Mouse (Mus musculus): ENCODE measurements around the gene Clasrp.
A peak's percentile ranks its signal among the peaks of the same experiment; 100 is the strongest.

Gene Clasrp

DNA sequence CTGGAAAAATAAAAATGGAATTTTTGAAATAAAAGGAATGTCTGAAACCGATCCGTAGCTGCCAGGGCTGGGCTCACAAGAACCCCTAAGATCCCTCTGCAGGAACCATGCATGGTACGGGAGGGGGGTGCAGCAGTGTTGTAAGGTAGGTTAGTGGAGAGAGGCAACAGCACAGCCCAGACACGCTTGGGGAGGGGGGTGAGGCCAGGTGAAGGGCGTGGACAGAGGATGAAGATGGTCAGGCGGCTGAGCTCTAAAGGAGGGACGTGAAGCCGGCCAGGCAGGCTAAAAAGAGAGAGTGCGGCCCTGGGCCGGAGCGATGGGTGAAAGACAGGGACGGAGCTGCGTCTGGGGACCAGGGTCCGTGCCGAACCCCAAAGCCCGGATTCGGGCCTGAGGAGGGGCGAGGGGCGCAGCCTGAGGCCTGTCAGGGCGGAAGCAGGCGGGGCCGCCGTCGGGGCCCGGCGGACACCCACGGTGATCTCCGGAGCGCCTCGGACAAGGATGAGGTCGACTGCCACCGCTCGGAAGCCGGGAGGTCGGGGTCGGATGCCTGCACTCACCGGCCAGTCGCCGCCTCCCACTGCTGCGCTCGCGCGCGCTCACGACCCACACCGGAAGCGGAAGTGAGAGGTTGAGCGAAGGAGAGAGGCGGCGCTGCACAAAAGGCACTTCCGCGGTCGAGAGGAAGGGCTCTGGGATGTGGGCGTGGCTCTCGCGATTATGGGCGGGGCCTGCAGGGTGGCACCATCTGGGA lies at the start of gene Clasrp:
Clasrp (minus strand) TSS at position 638 of the 757 bp plus-strand sequence.
- DNase-seq (ENCODE audit: low spot score), result peak; percentile 85

DNA sequence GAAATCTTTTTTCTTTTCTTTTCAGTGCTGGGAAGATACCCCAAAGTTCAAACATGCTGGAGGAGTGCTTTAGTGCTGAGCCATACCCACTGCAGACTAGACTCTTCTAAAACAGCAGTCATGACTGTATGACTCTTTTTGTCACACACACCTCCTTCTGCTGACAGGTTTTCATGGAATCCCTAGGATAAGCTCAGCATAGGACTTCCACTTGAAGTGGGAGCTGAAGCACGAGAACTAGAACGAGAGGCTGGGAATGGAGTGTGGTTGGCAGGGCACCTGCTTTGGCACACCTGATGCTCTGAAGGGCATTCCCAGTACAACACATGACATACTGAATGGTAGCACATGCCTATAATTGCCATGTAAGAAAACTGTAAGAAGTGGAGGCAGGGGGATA lies 48.3 kb upstream of the Clasrp start:
- no peak for DNase-seq (ENCODE audit: low spot score)

DNA sequence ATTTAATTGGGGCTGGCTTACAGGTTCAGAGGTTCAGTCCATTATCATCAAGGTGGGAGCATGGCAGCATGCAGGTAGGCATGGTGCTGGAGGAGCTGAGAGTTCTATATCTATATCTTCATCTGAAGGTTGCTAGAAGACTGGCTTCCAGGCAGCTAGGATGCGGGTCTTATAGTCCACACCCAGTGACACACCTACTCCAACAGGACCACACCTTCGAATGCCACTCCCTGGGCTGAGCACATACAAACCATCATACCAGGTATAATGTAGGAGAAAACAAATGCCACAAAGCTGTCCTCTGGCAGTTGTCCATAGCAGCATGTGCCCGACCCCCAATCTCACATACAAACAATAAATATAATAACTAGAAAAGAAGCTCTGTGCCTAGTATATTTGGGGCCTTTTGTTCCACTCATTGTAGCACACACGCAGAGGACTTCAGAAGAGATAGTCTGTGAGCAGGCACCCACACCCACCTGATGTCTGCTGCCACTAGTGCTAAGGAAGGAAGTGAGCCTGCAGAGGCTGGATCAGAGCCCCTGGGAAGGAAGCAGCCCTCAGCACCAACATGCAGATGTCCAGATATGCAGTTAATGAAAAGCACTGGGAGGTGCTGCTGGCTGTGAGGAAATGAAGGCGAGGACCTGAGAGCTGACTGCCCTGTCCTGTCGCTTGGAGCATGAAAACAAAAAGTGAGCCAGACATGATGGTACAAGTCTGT lies 46.9 kb upstream of the Clasrp start:
- DNase-seq (ENCODE audit: low spot score), result no peak

DNA sequence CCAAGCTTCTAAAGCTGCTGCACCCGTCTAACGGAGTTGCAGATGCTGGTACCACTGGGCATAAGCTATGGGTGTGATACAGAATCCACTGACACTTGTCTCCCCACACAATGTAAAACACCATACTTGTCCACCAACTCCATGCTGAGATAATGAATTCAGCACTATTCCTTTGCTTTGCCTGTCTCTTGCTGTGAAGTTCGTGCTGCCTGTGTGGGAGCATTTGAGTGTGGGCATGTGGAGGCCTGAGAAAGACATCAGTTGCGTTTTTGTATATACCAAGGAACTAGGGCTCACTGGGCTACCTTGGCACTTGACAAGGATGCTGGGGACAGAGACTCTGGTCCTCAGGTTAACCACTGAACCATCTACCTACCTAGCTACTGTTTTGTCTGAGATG lies 36.9 kb upstream of the Clasrp start:
- DNase-seq (ENCODE audit: low spot score), result no peak

DNA sequence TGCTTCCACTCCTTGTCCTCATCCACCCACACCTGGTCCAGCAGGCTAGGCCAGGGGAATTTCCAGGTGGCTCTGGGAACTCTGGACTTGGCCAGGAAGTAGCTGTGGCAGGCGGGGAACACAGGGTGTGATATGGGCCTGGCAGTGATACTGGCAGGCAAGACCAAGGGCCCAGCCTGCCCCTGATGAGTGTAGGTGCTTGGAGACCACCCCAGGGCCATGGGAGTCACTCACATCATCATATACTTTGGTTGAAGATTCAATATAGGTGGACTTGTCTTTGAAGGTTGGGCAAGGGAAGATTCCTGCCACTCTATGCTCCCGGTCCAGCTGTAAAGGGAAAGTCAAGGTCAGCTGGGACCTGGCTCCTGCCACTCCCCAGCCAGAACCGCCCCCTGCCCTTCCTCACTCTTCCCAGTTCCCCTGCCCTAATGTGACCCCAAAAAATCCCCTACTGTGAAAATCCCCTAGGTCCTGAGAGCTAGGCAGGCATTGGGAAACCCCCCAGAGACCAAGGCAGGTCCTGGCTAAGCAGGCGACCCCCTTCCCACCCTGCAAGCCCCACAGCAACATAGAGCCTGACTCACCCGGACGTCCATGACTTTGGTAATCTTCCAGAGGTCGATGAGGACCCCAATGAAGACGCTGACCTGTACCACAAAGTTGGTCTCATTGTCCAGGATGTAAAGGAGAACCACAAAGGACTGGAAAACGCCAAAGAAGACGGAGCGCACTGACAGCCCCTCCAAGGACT lies 31.0 kb upstream of the Clasrp start:
- no peak for DNase-seq (ENCODE audit: low spot score)

DNA sequence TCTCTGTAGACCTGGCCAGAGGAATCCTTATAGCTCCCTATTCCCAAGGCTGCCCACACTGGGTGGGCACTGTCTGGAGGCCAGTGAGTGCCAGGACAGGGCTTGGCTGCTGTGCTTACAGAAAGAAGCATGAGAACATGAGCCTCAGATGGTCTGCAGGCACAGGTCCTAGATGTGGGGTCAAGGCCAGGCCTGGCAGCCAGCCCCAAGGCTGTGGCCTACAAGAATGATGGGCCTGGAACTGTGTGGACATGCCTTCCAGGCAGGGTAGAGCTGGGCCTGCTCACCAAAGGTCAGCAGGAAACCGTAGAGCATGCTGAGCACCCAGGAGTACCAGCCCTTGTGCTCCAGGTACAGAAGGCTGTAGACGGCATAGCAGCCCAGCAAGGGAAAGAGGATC lies 30.3 kb upstream of the Clasrp start:
- no peak for DNase-seq (ENCODE audit: low spot score)

DNA sequence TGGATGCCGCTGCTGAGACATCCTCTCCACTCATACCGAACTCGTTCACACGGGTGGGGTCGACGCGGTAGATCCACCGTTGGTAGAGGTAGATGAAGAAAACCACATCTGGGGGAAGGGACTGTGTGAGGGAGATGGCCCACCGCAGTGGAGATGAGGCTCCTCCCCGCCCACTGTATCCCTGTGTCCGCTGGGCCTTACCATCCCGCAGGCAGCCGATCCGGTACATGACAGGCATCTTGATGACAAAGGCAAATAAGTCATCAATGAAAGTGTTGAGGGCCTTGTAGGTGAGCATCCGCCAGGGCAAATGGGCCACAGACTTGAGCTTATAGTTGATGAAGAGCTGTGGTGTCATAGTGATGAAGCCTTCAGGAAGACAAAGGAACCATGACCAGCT lies 29.6 kb upstream of the Clasrp start:
- no peak for DNase-seq (ENCODE audit: low spot score)

DNA sequence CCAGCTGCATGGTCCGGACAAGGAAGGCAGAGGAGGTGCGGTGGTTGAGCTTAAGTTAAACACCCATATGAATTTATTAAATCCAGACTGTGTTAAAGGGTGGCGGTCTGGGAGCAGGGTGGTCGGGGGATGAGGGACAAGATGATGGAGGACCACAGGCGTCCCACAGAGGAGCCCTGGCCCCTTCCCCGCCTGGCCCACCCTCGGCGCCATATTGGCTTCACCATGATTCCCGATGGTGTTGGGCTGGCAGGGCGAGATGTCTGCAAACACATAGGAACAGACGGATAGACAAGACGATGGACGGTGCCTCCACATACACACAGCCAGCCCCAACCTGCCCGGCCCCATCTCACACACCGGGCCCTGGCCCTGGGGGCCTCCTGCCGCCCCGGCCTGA lies 28.9 kb upstream of the Clasrp start:
- no peak for DNase-seq (ENCODE audit: low spot score)

DNA sequence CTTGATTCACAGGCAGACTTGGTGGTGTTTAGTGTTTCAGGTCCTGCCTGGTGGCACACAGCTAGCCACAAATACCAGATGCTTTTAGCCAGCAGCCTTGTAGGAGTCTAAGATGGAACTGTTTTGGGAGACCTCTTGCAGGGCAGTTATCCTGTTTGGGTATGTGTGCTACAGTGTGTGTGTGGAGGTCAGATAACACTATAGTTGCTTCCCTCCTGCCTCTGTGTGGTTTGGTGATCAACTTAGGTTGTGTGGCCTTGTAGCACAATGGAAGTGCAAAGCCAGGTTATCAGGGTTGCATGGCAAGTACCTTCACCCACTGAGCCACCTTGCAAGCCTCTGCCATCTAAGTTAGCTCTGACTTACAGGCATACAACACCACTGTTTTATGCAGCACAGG lies 28.4 kb upstream of the Clasrp start:
- DNase-seq (ENCODE audit: low spot score), result no peak

DNA sequence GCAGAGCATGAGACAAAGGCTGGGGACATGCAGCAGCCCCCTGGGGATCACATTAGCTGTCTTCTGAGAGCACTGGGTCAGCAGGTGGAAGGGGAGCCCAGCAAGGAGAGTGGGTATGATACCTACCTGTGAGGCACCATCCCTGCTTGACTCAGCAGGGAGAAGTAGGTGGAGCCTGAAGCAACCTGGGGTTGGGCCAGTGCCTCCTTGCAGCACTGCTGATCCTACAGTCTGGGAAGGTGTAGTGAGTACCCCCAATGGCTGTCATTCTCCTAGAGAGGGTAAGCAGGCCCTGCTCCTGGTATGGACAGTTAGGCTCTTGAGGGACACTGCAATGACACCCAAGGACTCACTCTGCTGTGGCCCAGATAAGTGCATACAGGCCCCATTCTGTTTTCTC lies 28.0 kb upstream of the Clasrp start:
- DNase-seq (ENCODE audit: low spot score), result no peak

DNA sequence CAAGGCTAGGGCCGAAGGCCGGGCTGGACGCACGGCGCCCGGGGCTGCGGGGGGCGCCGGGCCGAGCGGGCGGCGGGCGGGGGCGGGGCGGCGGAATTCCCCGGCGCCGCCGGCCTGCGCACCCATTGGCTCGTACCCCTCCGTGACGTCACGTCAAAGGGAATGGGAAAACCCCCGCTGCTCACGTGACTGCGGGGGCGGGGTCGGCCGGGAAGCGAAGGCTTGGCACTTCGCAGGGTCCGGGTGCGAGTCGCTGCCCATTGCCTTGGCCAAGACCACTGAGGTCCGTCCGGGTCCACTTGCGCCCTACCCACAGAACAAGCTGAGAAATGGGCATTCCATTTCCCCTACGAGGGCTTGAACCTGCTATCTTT lies 25.1 kb upstream of the Clasrp start, which contains the start of gene Relb:
Relb (minus strand) TSS at position 78 of the 374 bp plus-strand sequence.
- peak; percentile 71 for DNase-seq (ENCODE audit: low spot score)

DNA sequence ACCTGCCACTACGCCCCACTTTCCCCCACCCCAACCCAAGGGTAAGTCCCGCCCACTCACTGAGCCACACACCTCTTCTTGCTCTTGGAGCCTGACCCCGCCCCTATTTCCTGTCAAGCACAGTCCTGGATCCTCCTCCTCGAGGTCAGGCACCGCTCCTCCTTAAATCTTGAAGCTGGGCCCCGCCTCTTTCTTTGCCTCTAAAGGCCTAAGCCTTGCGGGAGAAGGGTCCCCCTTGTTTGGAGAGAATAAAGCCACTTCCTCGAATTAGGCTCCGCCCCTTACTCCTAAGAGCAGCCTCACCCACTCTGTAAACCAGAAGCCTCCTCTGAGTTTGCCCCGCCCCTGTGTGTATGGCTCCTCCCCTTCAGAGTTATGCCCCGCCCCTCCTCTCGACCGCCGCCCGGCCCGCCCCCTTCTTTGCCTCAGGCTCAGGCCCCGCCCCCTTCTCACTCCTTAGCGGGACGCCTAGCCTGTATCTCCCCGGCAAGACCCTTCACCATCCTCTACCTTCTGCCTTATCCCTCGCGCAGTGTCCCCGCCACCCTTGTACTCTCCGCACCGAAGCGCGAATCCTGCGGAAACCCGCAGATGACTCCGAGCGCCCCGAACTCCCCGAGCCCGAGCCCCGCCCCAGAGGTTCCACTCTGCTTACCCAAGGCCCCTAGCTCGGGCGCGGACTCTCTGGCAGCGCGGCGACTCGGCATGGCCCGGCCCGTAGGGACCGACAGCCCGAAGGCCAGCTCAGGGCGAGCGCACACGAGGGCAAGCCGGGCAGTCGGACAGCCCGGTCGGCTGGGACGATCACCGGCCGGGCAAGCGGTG lies 24.5 kb upstream of the Clasrp start:
- DNase-seq (ENCODE audit: low spot score), result peak; percentile 61

DNA sequence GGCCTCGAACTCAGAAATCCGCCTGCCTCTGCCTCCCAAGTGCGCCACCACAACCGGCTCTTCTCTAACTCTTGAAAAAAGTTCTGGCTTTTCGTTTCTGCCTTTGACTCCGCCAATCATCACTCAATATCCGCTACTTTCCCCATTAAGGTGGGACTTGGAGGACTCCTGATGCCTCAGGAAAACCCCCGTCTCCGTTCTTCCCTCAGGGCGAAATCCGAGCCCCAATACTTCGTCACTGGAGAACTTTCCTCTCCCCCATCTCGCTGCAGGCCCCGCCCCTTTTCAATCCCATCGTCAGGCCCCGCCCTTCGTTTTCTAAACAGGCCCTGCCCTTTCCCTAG lies 23.9 kb upstream of the Clasrp start:
- no peak for DNase-seq (ENCODE audit: low spot score)

DNA sequence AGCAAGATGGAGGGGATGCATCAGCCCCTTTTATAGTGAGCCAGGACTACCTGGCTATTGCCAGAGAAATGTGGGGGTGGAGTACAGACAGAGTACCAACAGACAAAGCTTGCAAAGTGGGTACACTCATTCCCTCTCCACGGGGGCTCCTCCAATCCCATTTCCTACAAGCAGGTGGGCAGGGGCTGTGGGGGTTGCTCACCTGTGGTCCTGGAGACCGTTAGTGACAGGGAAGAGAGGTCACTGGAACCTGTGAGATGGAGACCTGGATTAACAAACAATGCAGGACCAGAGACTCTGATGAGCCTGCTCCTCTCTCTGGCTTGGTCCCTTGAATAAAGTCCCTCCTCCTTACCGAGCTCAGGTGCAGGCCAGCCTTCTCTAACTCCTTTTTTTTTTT lies 23.4 kb upstream of the Clasrp start:
- no peak for DNase-seq (ENCODE audit: low spot score)

DNA sequence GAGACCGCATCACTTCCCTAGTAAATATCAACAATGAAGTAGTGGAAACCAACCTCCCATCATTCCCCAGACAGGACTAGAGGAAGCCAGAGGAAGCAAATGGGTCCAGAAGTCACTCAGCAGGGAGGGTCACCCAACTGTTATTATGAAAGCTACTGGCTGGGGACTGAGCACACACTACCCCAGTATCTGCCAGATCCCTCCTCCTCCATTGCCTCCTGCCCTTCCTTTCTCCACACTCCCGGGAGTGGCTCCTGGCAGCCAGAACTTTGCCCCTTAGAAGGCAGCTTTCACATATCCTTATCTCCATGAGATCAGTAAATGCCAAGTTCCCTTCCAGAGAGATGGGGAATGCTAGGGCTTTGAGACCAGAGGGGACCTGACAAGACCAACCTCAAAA lies 19.1 kb upstream of the Clasrp start:
- no peak for DNase-seq (ENCODE audit: low spot score)

DNA sequence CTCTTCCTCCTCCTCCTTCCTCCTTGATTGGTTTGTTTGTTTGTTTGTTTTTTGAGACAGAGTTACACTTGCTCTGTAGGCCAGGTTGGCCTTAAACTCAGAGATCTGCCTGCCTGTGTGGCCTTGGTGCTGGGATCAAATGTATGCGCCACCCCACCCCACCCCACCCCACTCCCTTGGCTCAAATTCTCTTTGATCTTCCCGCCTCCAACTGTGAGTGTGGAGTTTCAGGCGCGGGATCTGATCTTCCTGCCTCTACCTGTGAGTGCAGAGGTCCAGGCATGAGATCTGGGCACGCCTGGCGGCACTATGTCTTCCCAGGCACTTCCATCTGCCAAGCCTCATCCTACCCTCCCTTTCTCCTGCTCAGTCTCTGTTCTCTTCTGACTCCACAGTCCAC lies 18.0 kb upstream of the Clasrp start:
- no peak for DNase-seq (ENCODE audit: low spot score)

DNA sequence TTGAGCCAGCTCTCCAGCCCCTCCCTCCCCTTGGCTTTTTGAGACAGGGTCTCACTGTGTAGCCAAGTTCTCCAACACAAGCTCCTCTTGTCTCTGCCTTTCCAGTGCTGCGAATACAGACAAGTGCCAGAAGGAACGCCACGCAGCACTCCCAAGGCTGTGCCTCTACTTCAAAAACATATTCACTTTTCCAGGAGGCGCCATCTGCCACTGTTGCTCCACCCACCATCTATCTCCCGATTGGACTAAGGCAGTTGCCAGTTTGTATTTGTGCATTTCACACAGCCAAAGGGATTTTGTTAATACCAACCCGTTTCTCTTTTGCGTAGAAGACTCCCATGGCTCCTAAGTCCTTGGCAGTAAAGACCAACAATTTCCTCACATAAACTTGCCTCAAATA lies 16.5 kb upstream of the Clasrp start:
- DNase-seq (ENCODE audit: low spot score), result no peak

DNA sequence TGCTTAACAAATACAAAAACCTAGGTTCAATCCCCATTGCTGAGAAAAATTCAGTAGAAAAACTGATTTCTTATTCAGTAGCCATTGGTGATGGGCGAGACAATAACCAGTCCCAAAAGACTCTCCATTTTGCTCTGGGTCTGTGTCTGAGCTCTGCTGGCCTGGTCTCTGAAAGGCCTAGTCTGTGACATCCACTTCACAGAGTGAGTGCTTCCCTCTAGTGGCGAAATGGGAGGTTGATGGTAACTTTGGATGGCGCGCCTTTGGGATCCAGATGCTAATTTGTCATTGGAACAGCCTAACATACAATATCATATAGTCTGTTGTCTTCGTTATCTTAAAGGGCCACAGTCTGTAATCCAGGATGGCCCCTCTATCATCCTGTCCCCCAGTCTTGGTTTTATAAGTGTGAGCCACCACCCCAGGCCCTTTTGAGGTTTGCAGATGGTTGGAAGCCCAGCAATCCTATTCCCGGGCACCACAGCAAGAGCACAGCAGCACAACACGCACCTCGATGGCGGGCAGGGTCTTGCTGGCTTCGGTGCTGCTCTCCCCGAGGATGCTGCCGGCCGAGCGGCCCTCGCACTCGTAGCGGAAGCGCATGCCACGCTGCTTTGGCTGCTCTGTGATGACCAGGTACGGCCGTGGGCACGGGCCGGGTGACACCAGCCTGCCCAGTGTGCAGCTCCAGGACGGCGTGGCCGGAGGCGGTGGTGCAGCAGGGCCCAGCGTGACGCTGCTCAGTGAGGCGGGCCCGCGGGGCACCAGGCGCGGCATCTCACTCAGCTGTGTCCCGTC lies 14.9 kb upstream of the Clasrp start:
- DNase-seq (ENCODE audit: low spot score), result peak; percentile 62

DNA sequence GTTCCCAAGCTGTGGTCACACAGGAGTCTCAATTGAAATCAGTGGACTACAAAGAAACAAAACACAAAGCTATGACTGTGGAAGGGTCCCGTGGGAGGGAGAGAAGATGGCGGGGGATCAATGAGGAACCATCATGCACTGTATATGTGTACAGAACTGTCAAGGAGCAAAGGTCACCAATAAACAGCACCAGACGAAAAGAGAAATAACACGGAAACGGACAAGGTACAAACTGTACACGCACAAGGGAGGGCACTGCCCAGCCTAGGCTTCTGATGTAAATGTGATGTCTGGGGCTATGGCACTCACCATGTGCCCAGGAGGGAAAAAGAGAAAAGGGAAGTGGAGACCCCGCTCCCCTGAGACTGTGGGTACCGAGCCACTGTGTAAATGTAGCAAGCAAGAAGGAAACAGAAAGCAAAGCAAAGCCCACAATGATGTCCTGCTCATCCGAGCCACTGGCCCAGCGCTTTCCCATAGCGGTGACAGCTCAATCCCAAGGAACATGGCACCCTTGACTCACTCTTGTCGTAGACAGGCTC lies 10.8 kb upstream of the Clasrp start:
- no peak for DNase-seq (ENCODE audit: low spot score)

DNA sequence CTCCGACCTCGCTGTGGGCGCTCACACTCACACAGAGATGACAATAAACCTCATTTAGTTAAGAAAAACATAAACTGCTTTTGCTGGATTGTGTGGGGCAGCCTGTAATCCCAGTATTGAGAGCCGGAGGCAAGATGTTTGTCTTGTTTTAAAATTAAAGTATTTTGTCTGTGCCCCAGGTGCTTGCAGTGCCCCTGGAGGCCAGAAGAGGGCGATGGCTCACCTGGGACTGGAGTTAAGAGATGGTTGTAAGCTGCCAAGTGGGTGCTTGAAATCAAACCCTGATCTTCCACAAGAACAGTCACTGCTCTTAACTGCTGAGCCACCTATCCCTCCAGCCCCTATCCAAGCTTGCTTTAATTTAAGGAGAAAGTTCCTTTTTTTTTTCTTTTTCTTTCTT lies 6.7 kb upstream of the Clasrp start:
- DNase-seq (ENCODE audit: low spot score), result no peak
